Mouse (Mus musculus) layer of hippocampus, adult 6 months (tissue): ENCODE measurements around the gene Vmn1r90. TPM values are rescaled to one million over a fixed set of nuclear protein-coding genes. Genes with fewer than 3 reads are reported as not detected.

Experiments used
- long read RNA-seq, 2 experiments: library from polyadenylated mRNA; unstranded; transcript quantifications; one replicate each; pipeline ENCODE4 v2.0.0; 2019 to 2020
- polyA plus RNA-seq: library from polyadenylated mRNA; unstranded; fragments of <200 nt; fragmentation: Nextera tagmentation; gene quantifications from 2 replicates; pipeline ENCODE4 v1.2.3, GENCODE M21; 2021

Vmn1r90 gene
- not detected in 2 replicates for polyA plus RNA-seq
- long read RNA-seq, experiment 1 = 0 reads
- long read RNA-seq, experiment 2 = 0 reads

DNA sequence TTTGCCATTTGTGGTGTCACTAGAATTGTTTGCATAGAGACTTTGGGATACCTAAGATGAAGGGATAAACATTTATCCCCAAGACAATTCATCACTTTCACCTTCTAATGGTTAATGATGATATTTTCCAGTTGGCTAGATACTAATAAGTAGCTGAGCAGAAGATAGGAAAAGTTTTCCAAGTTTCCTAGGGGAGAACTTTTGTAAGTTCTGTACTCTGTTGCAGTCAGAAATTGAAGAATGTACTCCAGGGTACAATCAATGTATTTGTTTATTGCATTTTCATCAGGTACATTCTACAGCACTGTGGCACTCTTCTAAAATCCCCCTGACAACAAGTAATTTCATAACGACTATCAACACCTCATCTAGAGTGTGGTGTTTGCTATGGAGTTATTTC is at the start of gene Vmn1r90:
Gene Vmn1r90, minus strand, starts transcription at position 101 of the 400 bp plus-strand sequence.

Other genes starting within 250 kb of the Vmn1r90 start
- not detected in 2 replicates for gene Obox8, start 229.9 kb downstream of the Vmn1r90 start, polyA plus RNA-seq
- gene Sult2a8, start 116.7 kb downstream of the Vmn1r90 start, polyA plus RNA-seq = not detected in 2 replicates
- not detected in 2 replicates for gene Sult2a7, start 69.3 kb downstream of the Vmn1r90 start, polyA plus RNA-seq
- not detected in 2 replicates for gene Obox7, start 96.0 kb upstream of the Vmn1r90 start, polyA plus RNA-seq